Mouse (Mus musculus): ENCODE results near the gene Ifna1.

Ifna1 gene

DNA sequence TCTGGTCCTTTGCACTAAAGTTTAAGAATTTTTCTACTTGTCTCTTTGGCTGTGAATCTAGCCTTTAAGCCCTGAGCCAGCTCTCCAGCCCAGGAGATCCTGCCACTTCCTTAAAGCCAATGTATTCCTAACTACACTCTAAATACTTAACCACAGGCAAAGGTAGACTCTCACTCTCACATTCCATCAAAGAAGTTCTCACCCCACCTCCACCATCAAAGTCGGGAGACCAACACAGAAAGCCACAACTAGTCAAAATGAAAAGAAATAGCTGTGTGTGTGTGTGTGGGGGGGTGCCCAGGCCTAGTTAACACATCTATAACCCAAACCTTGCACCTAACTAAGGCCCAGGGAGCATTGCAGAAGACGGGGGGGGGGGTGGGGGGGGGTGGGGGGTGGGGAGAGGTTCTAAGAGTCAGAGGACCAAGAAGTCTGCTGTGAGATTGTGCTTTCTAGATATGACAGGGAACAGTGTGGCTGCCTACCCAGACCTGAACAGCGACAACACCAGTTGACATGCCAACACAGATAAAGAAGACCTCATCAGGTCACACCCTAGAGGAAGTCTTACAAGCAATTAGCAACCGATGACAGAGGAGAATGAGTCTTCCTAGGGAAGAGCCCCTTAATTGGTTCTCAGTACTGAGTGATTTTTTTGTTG lies 25.7 kb downstream of the Ifna1 start:
- no peak for DNase-seq

DNA sequence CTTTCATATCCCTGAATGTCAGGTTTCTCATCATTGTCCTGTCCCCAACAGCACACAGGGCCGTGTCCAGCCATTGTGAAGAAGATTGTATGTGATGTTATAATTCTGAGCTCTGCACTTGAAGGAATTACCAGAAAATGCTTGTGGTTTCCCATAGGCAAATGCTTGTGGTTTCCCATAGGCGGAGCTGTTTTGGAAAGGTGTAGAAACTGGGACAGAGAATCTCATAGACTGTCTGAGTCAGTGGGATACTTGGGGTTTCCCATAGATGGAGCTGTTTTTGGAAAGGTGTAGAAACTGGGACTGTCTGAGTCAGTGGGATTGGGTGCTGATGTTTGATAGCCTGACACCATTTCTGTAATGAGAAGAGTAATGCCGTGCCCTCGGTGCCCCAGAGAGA lies 26.6 kb downstream of the Ifna1 start:
- no peak for DNase-seq

DNA sequence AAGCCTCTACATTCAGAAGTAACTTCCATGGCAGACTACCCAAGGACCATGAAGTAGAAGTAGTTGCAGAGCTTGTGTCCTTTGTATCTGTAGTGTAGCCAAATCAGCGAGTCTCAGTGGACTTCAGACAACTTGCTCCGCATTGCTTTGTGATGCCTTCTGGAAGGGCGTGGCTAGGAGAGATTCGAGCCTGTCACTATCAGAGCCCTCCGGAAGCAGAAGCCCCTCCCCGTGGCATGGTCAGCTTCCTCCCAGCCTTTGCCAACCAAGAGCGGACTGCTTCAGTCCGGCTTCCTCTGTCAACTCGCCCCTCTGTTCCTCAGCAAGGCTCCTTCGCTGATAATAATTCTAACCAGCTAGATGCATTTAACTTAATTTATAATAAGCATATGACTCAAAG lies 28.4 kb downstream of the Ifna1 start:
- peak; percentile 18 to 55 for DNase-seq

DNA sequence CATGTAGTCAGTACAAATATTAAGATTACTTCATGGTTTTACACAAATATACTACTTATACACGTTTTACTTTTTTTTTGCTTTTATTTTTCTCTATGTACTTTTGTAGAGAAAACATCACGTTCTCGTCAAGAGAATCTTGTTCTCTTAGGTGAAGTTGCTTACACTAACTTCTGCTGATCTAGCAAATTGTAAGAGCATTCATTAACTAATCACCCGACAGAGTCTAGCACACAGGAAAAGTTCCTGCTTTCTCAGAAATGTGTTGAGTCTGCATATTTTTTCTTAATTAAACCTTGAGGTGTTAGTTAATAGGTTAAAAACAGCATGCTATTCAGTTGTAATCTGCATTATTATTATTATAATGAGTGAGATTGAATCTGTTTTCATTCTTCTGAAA lies 28.9 kb downstream of the Ifna1 start:
- no peak for DNase-seq

DNA sequence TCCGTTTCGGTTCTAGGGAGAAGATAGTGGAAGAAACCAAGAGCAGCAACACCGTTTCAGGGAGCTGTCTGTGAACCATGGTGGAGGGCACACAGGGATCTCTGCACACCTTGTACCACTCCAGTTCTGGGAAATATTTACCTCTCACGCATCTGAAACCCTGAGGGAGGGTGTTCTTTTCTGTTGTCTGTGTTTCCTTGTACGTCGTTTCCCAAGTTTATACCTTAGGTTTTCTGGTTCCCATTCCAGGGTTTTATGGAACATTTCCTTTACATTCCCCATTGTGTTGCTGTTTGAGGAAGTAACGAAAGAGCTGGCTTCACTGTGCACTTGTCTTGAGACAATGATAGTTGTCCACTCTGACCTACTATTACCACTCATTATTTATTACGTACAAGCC lies 30.2 kb downstream of the Ifna1 start, which contains the start of gene Ifne:
Gene Ifne (minus strand): TSS at position 101 of the 400 bp plus-strand sequence.
- DNase-seq, result no peak

DNA sequence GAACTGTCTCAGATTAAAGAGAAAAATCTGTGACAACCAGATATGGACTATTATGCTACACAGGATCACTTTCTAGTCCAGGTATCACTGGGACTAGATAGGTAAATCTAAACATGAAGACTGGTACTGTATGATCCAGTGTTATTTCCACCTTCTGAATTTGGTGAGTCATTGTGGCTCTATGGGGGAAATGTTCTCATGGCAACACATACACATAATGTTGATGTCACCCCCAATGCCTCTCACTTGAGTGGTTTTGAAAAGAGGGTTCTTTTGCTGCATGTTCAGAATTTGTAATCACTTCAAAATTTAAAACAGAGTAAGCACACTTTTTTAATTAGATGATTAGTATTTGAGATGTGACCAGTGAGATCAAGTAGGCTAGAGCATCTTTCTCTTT lies 38.3 kb downstream of the Ifna1 start:
- no peak for DNase-seq

DNA sequence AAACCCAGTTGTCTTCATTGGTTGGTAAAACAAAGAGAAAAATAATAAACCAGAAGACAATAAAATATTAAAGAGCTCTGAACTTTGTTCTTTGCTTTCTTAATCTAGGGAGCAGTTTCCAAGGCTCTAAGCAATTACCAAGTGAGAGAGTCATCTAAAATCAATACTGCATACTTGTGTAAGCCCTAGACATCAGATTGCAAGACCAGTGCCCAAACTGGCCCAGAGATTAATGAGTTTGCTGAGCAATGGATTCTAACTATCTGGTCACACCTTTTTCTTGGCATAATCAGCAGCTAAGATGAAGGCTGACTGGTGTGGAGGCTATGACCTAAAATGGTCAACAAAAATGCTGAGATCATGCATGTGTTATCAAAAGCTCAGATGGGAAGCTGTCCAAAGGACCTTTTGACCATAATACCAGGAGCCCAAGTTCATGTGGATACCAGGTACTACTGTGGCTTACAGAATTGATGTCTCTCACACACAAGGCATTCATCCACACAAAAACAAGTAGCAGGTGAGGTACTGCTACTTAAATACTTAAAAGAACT lies 43.4 kb downstream of the Ifna1 start:
- no peak for DNase-seq
